Mouse (Mus musculus) forebrain, postnatal 0 days (tissue): ENCODE measurements around the gene Cdh5. TPM values are rescaled to one million over a fixed set of nuclear protein-coding genes. Genes with fewer than 3 reads are reported as not detected.

Source experiments
- ATAC-seq: fragments of 200-750 bp; cut with Nextera tagmentation; 2 replicates; pipeline ENCODE4 v1.8.0; 2017; ENCODE audit warnings: mild to moderate bottlenecking, moderate library complexity
- DNase-seq: peaks from one replicate; pipeline ENCODE4 v3.0.0-alpha.2; 2015
- H3K27ac ChIP-seq: fragments of 300-500 bp; sonication (generic); 2 replicates; pipeline ENCODE4 v1.5.1; 2014; ENCODE audit warnings: low read depth, mild to moderate bottlenecking, antibody characterized with exemption, low read length, moderate library complexity, mixed read lengths
- H3K27me3 ChIP-seq: fragments of 300-500 bp; sonication (generic); 2 replicates; pipeline ENCODE4 v1.6.1; 2014; ENCODE audit warnings: mild to moderate bottlenecking, low read length, mixed read lengths; ENCODE audit not compliant: insufficient read depth
- H3K36me3 ChIP-seq: fragments of 300-500 bp; sonication (generic); 2 replicates; pipeline ENCODE4 v1.6.1; 2014; ENCODE audit warnings: mild to moderate bottlenecking, moderate library complexity; ENCODE audit not compliant: insufficient read depth
- H3K4me1 ChIP-seq: fragments of 300-500 bp; sonication (generic); 2 replicates; pipeline ENCODE4 v1.6.1; 2014; ENCODE audit warnings: antibody characterized with exemption; ENCODE audit not compliant: insufficient read depth
- H3K4me2 ChIP-seq: fragments of 300-500 bp; sonication (generic); 2 replicates; pipeline ENCODE4 v1.6.1; 2014; ENCODE audit warnings: low read depth, mild to moderate bottlenecking, moderate library complexity
- H3K4me3 ChIP-seq: fragments of 300-500 bp; sonication (generic); 2 replicates; pipeline ENCODE4 v1.5.1; 2014; ENCODE audit warnings: low read depth, low read length, mixed read lengths
- H3K9ac ChIP-seq: fragments of 300-500 bp; sonication (generic); 2 replicates; pipeline ENCODE4 v1.6.1; 2014; ENCODE audit warnings: mild to moderate bottlenecking
- H3K9me3 ChIP-seq: fragments of 300-500 bp; sonication (generic); 2 replicates; pipeline ENCODE4 v1.6.1; 2016; ENCODE audit warnings: low read length
- CTCF ChIP-seq: sonication (generic); IDR thresholded peaks from 2 replicates; pipeline ENCODE4 v1.5.1; 2016; ENCODE audit warnings: antibody characterized with exemption, control low read depth, low read depth
- WGBS: fragments of 180-500 bp; shearing (Covaris S2); extraction: QIAGEN DNeasy Blood & Tissue Kit; methylation state at CpG from one replicate; pipeline ENCODE4 v1.1.7; 2014; 5-methylcytosine and 5-hydroxymethylcytosine counted together
- polyA plus RNA-seq: library from polyadenylated mRNA; unstranded; fragments of >200 nt; fragmentation: Nextera tagmentation; extraction: Ambion mirVana; gene quantifications from 2 replicates; pipeline ENCODE4 v1.2.1, GENCODE M21; 2015
- total RNA-seq: library from RNA; depleted of rRNA; stranded (reverse); fragments of >200 nt; gene quantifications from 2 replicates; pipeline ENCODE4 v1.2.3, GENCODE M21; 2014

Gene Cdh5
- total and polyA plus RNA-seq, 2 experiments from 2014 or later = 8.4 to 18.1 TPM

- no peak overlapping the region for H3K9ac ChIP-seq
- H3K4me3 ChIP-seq = no peak overlapping the region
- H3K4me1 ChIP-seq = no peaks in the 10 kb centered on the region
- no peak for TF ChIP-seq CTCF
- H3K27ac ChIP-seq = no peak overlapping the region
- H3K9me3 ChIP-seq = no peaks in the 10 kb centered on the region
- no peak overlapping the region for H3K4me2 ChIP-seq
- H3K36me3 ChIP-seq = no peaks in the 10 kb centered on the region
- H3K27me3 ChIP-seq = no peaks in the 10 kb centered on the region
- ATAC-seq = no peak
- WGBS = 74% methylated on average over 7 of the region's 7 CpGs
- no peak for DNase-seq
Measured at GRCm38 (mm10) chr8:104103462-104103861, 2.0 kb downstream of the Cdh5 start.

GRCm38 (mm10) chr8:104105768-104106167 is 4.3 kb downstream of the Cdh5 start:
- Histone ChIP-seq H3K36me3 (no peaks in the 10 kb centered on the region), H3K4me3 (no peak overlapping the region), H3K4me2 (no peak overlapping the region), H3K4me1 (no peaks in the 10 kb centered on the region), H3K9ac (no peak overlapping the region), H3K27ac (no peak overlapping the region), H3K9me3 (no peaks in the 10 kb centered on the region), H3K27me3 (no peaks in the 10 kb centered on the region)
- ATAC-seq = no peak
- no peak for DNase-seq
- TF ChIP-seq CTCF = no peak
- WGBS = 67% methylated on average over 6 of the region's 6 CpGs

GRCm38 (mm10) chr8:104106276-104106946 is 5.0 kb downstream of the Cdh5 start:
- Histone ChIP-seq H3K27me3 (no peaks in the 10 kb centered on the region), H3K4me1 (no peaks in the 10 kb centered on the region), H3K27ac (no peak overlapping the region), H3K4me3 (no peak overlapping the region), H3K9me3 (no peaks in the 10 kb centered on the region), H3K9ac (no peak overlapping the region), H3K36me3 (no peaks in the 10 kb centered on the region), H3K4me2 (no peak overlapping the region)
- DNase-seq = no peak
- 54% methylated on average over 7 of the region's 7 CpGs for WGBS
- no peak for TF ChIP-seq CTCF
- ATAC-seq = no peak

GRCm38 (mm10) chr8:104107111-104107510 is 5.7 kb downstream of the Cdh5 start:
- no peak overlapping the region for H3K4me3 ChIP-seq
- H3K9ac ChIP-seq = no peak overlapping the region
- H3K4me2 ChIP-seq = no peak overlapping the region
- no peaks in the 10 kb centered on the region for H3K36me3 ChIP-seq
- no peak overlapping the region for H3K27ac ChIP-seq
- TF ChIP-seq CTCF = no peak
- no peak for DNase-seq
- H3K27me3 ChIP-seq = no peaks in the 10 kb centered on the region
- no peak for ATAC-seq
- H3K4me1 ChIP-seq = no peaks in the 10 kb centered on the region
- H3K9me3 ChIP-seq = no peaks in the 10 kb centered on the region

- ATAC-seq = peak; percentile 43; the same call in 1 of the 2 replicates
Measured at GRCm38 (mm10) chr8:104108048-104108447, 6.6 kb downstream of the Cdh5 start.

GRCm38 (mm10) chr8:104110498-104111134 is 9.2 kb downstream of the Cdh5 start:
- TF ChIP-seq CTCF = no peak
- Histone ChIP-seq H3K36me3 (no peaks in the 10 kb centered on the region), H3K9me3 (no peaks in the 10 kb centered on the region), H3K9ac (no peak overlapping the region), H3K4me2 (no peak overlapping the region), H3K4me3 (no peak overlapping the region), H3K4me1 (no peaks in the 10 kb centered on the region), H3K27me3 (no peaks in the 10 kb centered on the region), H3K27ac (no peak overlapping the region)
- 88% methylated on average over 10 of the region's 10 CpGs for WGBS
- no peak for DNase-seq
- no peak for ATAC-seq

More at GRCm38 (mm10) chr8:104108048-104108447, 6.6 kb downstream of the Cdh5 start:
- no peak for TF ChIP-seq CTCF
- Histone ChIP-seq H3K27ac (no peak overlapping the region), H3K9ac (no peak overlapping the region), H3K27me3 (no peaks in the 10 kb centered on the region), H3K4me1 (no peaks in the 10 kb centered on the region), H3K36me3 (no peaks in the 10 kb centered on the region), H3K4me3 (no peak overlapping the region), H3K4me2 (no peak overlapping the region), H3K9me3 (no peaks in the 10 kb centered on the region)
- WGBS = 40% methylated on average over 5 of the region's 5 CpGs
- DNase-seq = no peak

GRCm38 (mm10) chr8:104121640-104122416 is 20.4 kb downstream of the Cdh5 start:
- no peak for TF ChIP-seq CTCF
- Histone ChIP-seq H3K4me1 (0 out of 2 replicates have a peak, but pooled peaks cover 4% of the 10 kb centered on the region), H3K36me3 (no peaks in the 10 kb centered on the region), H3K27me3 (no peaks in the 10 kb centered on the region), H3K4me2 (no peak overlapping the region), H3K9ac (no peak overlapping the region), H3K9me3 (no peaks in the 10 kb centered on the region), H3K27ac (no peak overlapping the region), H3K4me3 (no peak overlapping the region)
- no peak for DNase-seq
- 82% methylated on average over 12 of the region's 12 CpGs for WGBS
- no peak for ATAC-seq
